Mouse (Mus musculus): ENCODE results near the gene Adarb2.

GRCm38 (mm10) chr13:8173800-8174199 lies 28.9 kb upstream of the Adarb2 start:
- TF ChIP-seq EP300 (IDR thresholded peaks at IDR 0.05; ENCODE audit: low read length) = no peak
- TF ChIP-seq USF1 (IDR thresholded peaks at IDR 0.05; ENCODE audit: low read depth, low read length) = no peak
- TF ChIP-seq TBP (conservative IDR thresholded peaks at IDR 0.05; ENCODE audit: low read depth, low read length) = no peak
